Mouse (Mus musculus): ENCODE data around the gene Olfr1019.

- TF ChIP-seq POLR2A (IDR thresholded peaks at IDR 0.05; ENCODE audit: low read depth, low read length) = no peak
- no peak for TF ChIP-seq ZMIZ1 (IDR thresholded peaks at IDR 0.05; ENCODE audit: low read depth, low read length)
- no peak for TF ChIP-seq CTCF (conservative IDR thresholded peaks at IDR 0.05 in 1 of 2, IDR thresholded peaks at IDR 0.05 in 1 of 2; ENCODE audit: low read depth in 2 of 2, low read length in 2 of 2)
- no peak for TF ChIP-seq E2F4 (IDR thresholded peaks at IDR 0.05; ENCODE audit: insufficient replicate concordance, low read depth, low read length)
- TF ChIP-seq ZNF384 (IDR thresholded peaks at IDR 0.05; ENCODE audit: low read depth, low read length) = no peak
- TF ChIP-seq RCOR1 (conservative IDR thresholded peaks at IDR 0.05; ENCODE audit: low read depth, low read length) = no peak
- TF ChIP-seq SMC3 (IDR thresholded peaks at IDR 0.05; ENCODE audit: low read depth, low read length) = no peak
- TF ChIP-seq MAX (IDR thresholded peaks at IDR 0.05; ENCODE audit: low read length) = no peak
- TF ChIP-seq EP300 (IDR thresholded peaks at IDR 0.05; ENCODE audit: low read length) = no peak
- TF ChIP-seq POLR2AphosphoS2 (IDR thresholded peaks at IDR 0.05; ENCODE audit: low read depth, low read length) = no peak
- no peak for TF ChIP-seq MYC (IDR thresholded peaks at IDR 0.05; ENCODE audit: low read depth, low read length)
- TF ChIP-seq JUND (conservative IDR thresholded peaks at IDR 0.05; ENCODE audit: low read depth, low read length) = no peak
These were observed at the start of gene Olfr1019 for GRCm38 (mm10) chr2:85845383-85845782.
